Mouse (Mus musculus) testis, adult 2 months (tissue): ENCODE measurements around the gene Gm49403.

ENCODE experiments used
- CTCF ChIP-seq: fragments of 200-500 bp; IDR thresholded peaks from 2 replicates; pipeline ENCODE4 v1.5.1; 2012; ENCODE audit warnings: low read depth, mild to moderate bottlenecking, inconsistent platforms, low read length, moderate library complexity; ENCODE audit not compliant: control insufficient read depth, insufficient read depth, insufficient replicate concordance
- POLR2A ChIP-seq: fragments of 200-500 bp; IDR thresholded peaks from 2 replicates; pipeline ENCODE4 v1.6.1; 2012; ENCODE audit warnings: low read depth, mild to moderate bottlenecking, inconsistent platforms, low read length, moderate library complexity; ENCODE audit not compliant: control insufficient read depth

DNA sequence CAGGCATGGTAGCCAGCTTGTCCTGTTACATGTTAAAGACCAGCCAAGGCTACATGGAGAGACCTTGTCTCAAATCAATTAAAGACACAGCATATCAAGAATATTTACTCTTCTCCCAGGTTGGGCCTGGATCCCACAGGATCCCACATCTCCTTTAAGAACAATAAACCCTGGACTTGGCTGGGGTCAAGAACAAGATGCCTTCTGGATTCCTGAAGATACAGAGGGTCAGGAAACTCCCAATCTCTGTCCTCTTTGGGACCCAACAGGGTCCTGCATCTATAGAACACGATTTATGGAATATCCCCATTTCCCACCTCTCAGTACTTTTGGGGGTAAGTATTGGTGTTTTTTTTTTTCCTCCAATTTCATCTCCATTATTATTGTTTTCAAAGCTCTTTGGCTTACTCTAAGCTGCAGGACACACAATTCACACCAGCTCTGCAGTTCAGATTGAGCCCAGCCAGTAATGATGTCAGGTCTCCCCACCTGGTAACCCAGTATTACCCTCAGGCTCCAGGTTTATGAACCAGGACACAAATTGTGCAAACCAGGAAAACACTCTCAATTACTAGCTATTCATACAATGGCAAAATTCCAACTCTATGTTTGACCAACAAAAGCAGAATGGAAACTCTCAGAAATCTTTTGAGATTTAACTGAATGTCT lies 3.3 kb downstream of the Gm49403 start:
- TF ChIP-seq POLR2A (no peak), CTCF (no peak)
